Mouse (Mus musculus) megakaryocyte, embryonic 14.5 days (primary cell): ENCODE results near the gene Slc25a41. TPM values are rescaled to one million over a fixed set of nuclear protein-coding genes. Genes with fewer than 3 reads are reported as not detected.

Experiments used
- H3K27me3 ChIP-seq: replicated peaks from 2 replicates; pipeline ENCODE3; 2012; ENCODE audit warnings: inconsistent platforms
- H3K36me3 ChIP-seq: replicated peaks from 2 replicates; pipeline ENCODE3; 2012; ENCODE audit warnings: low read length, inconsistent platforms, mixed read lengths
- H3K4me1 ChIP-seq: 2 replicates; pipeline ENCODE4 v1.6.1; 2012; ENCODE audit warnings: inconsistent platforms
- H3K4me3 ChIP-seq: replicated peaks from 2 replicates; pipeline ENCODE3; 2012; ENCODE audit warnings: moderate library complexity, mild to moderate bottlenecking, inconsistent platforms
- H3K9me3 ChIP-seq: 2 replicates; pipeline ENCODE4 v1.6.1; 2012; ENCODE audit warnings: inconsistent platforms
- FLI1 ChIP-seq: IDR thresholded peaks from 2 replicates; pipeline ENCODE4 v1.6.1; 2012; ENCODE audit warnings: low read length, inconsistent platforms, mixed read lengths
- GATA1 ChIP-seq: IDR thresholded peaks from 3 replicates; pipeline ENCODE4 v1.6.1; 2012; ENCODE audit warnings: mixed read lengths, low read length, inconsistent platforms, borderline replicate concordance
- polyA plus RNA-seq: library from polyadenylated mRNA; stranded (reverse); fragments of >175 nt; gene quantifications from 2 replicates; pipeline ENCODE4 v1.2.3, GENCODE M21; 2012; ENCODE audit warnings: low replicate concordance; ENCODE audit not compliant: insufficient read depth

The Slc25a41 gene
- polyA plus RNA-seq, 1 experiment = not detected

- Histone ChIP-seq H3K4me1 (peaks cover 55% of the 10 kb centered on the region), H3K27me3 (no peaks in the 10 kb centered on the region), H3K9me3 (no peaks in the 10 kb centered on the region), H3K36me3 (peaks cover 22% of the 10 kb centered on the region), H3K4me3 (peak overlapping the region; percentile 93)
- TF ChIP-seq FLI1 = no peak
- no peak for TF ChIP-seq GATA1
Measured at GRCm38 (mm10) chr17:57012245-57012795, 29.1 kb downstream of the Slc25a41 start.

- TF ChIP-seq FLI1 (peak; percentile 21; the same call in 1 of the 2 replicates), GATA1 (no peak)
- H3K4me3 ChIP-seq = peak within 1 kb of the TSS; percentile 93
- H3K4me1 ChIP-seq = peaks cover 58% of the 10 kb centered on the region
- no peaks in the 10 kb centered on the region for H3K9me3 ChIP-seq
- peaks cover 30% of the 10 kb centered on the region for H3K36me3 ChIP-seq
- H3K27me3 ChIP-seq = no peaks in the 10 kb centered on the region
Measured at GRCm38 (mm10) chr17:57011236-57012141, 30.0 kb downstream of the Slc25a41 start, which contains the start of the genes Gtf2f1 and Gm17949. Gene Gtf2f1, minus strand, starts transcription at chr17:57011288. Gene Gm17949, plus strand, starts transcription at chr17:57011469.

- H3K27me3 ChIP-seq = no peaks in the 10 kb centered on the region
- peak overlapping the region; percentile 93 for H3K4me3 ChIP-seq
- TF ChIP-seq GATA1 = no peak
- TF ChIP-seq FLI1 = no peak
- H3K9me3 ChIP-seq = no peaks in the 10 kb centered on the region
- peaks cover 36% of the 10 kb centered on the region for H3K36me3 ChIP-seq
- H3K4me1 ChIP-seq = peaks cover 52% of the 10 kb centered on the region
Measured at GRCm38 (mm10) chr17:57010911-57011235, 30.6 kb downstream of the Slc25a41 start.

- Histone ChIP-seq H3K36me3 (peaks cover 72% of the 10 kb centered on the region), H3K4me3 (no peak overlapping the region), H3K27me3 (no peaks in the 10 kb centered on the region), H3K4me1 (peaks cover 57% of the 10 kb centered on the region), H3K9me3 (no peaks in the 10 kb centered on the region)
- no peak for TF ChIP-seq GATA1
- no peak for TF ChIP-seq FLI1
Measured at GRCm38 (mm10) chr17:57007137-57007905, 34.1 kb downstream of the Slc25a41 start.

GRCm38 (mm10) chr17:57003994-57004393 lies 37.5 kb downstream of the Slc25a41 start:
- TF ChIP-seq GATA1 = no peak
- TF ChIP-seq FLI1 = no peak
- Histone ChIP-seq H3K36me3 (peaks cover 92% of the 10 kb centered on the region), H3K9me3 (no peaks in the 10 kb centered on the region), H3K27me3 (no peaks in the 10 kb centered on the region), H3K4me1 (peaks cover 31% of the 10 kb centered on the region), H3K4me3 (no peak overlapping the region)

- TF ChIP-seq GATA1 = no peak
- TF ChIP-seq FLI1 = no peak
- H3K27me3 ChIP-seq = no peaks in the 10 kb centered on the region
- H3K4me1 ChIP-seq = peaks cover 41% of the 10 kb centered on the region
- H3K4me3 ChIP-seq = no peak overlapping the region
- no peaks in the 10 kb centered on the region for H3K9me3 ChIP-seq
- peaks cover 76% of the 10 kb centered on the region for H3K36me3 ChIP-seq
Measured at GRCm38 (mm10) chr17:57001228-57001627, 40.2 kb downstream of the Slc25a41 start.

GRCm38 (mm10) chr17:56999968-57000609 lies 41.4 kb downstream of the Slc25a41 start, which contains the start of gene Pspn:
Gene Pspn, minus strand, starts transcription at chr17:57000018.
- Histone ChIP-seq H3K36me3 (peaks cover 76% of the 10 kb centered on the region), H3K4me3 (no peak within 1 kb of the TSS), H3K9me3 (no peaks in the 10 kb centered on the region)

GRCm38 (mm10) chr17:56999414-56999813 lies 42.0 kb downstream of the Slc25a41 start:
- no peaks in the 10 kb centered on the region for H3K27me3 ChIP-seq
- TF ChIP-seq FLI1 (no peak), GATA1 (no peak)
- H3K9me3 ChIP-seq = no peaks in the 10 kb centered on the region
- H3K36me3 ChIP-seq = peaks cover 75% of the 10 kb centered on the region
- H3K4me3 ChIP-seq = no peak overlapping the region
- H3K4me1 ChIP-seq = peaks cover 35% of the 10 kb centered on the region

More at GRCm38 (mm10) chr17:56999968-57000609, 41.4 kb downstream of the Slc25a41 start, which contains the start of gene Pspn:
- TF ChIP-seq FLI1 (no peak), GATA1 (no peak)
- Histone ChIP-seq H3K27me3 (no peaks in the 10 kb centered on the region), H3K4me1 (peaks cover 37% of the 10 kb centered on the region)
